Comparison of ENCODE assay signal across 9 mouse cellular contexts in the genomic region with DNA sequence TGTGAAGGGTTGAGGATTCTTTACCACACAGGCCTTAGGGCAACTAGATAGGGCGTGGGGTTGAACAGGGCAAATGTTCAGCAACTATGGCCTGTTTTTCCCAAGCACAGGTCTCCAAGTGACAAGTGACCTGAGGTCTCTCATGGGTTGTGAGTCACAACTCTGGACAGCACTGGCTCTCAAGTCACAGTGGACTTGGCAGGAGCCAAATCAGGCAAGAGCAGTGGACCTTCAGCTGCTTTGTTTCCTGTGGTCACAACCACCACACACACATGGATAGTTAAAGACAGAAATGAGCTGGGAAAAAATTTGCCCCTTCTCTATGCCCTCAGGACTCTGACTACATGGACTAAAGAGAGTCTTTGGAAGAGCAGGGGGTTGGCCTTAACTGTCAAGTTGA.
DNase-seq lines count a peak whose midpoint lies in the region; ATAC-seq and TF ChIP-seq lines count a peak whose summit lies in the region.
"Had no signal": no experiment of that assay in that cellular context is flagged by ENCODE, and none has a peak within 500 bp of the region (broad histone marks: within the 10 kb centered on the region; RNA-seq: fewer than 3 reads in every experiment).

No protein-coding gene starts in this region.

- H3K79me2 ChIP-seq in liver, adult 2 months (ENCODE audit: control insufficient read depth, insufficient read depth, low read length): no peaks in the 10 kb centered on the region

- no peaks in the 10 kb centered on the region for H3K9me3 ChIP-seq in liver, embryonic 11.5 days (ENCODE audit: control insufficient read depth, low read length)
- H3K9me3 ChIP-seq in intestine, embryonic 16.5 days (ENCODE audit: control insufficient read depth, low read length): no peaks in the 10 kb centered on the region

- 91% methylated on average over 1 of the region's 1 CpGs for WGBS in liver, adult 2 months
- 85% methylated on average over 1 of the region's 1 CpGs for WGBS in liver, embryonic 11.5 days
- WGBS in intestine, embryonic 16.5 days: 97% methylated on average over 1 of the region's 1 CpGs
- WGBS in small intestine, adult 2 months: 84% methylated on average over 1 of the region's 1 CpGs

- TF ChIP-seq CTCF in liver, adult 2 months (IDR thresholded peaks at IDR 0.05; ENCODE audit: low read depth, low read length): no peak
- no peak for TF ChIP-seq CTCF in small intestine, adult 2 months (IDR thresholded peaks at IDR 0.05; ENCODE audit: extremely low read depth, insufficient read length, insufficient replicate concordance, low read depth, low read length)

- H3K4me1 ChIP-seq in liver, adult 2 months (ENCODE audit: control insufficient read depth, insufficient read depth, low read length): peaks cover 6% of the 10 kb centered on the region; the same call in 1 of the 2 replicates
- peaks cover 42% of the 10 kb centered on the region for H3K4me1 ChIP-seq in liver, embryonic 11.5 days (replicated peaks; ENCODE audit: control insufficient read depth, insufficient read depth, low read length)
- peaks cover 23% of the 10 kb centered on the region for H3K4me1 ChIP-seq in intestine, embryonic 16.5 days (ENCODE audit: control insufficient read depth, insufficient read depth, low read length)
- peaks cover 7% of the 10 kb centered on the region; the same call in 1 of the 2 replicates for H3K4me1 ChIP-seq in small intestine, adult 2 months (ENCODE audit: control insufficient read depth, insufficient read depth, insufficient read length, low read length)

- no peak for ATAC-seq in liver, embryonic 11.5 days (replicated peaks; ENCODE audit: low FRiP score)
- ATAC-seq in intestine, embryonic 16.5 days: no peak
- no peak for ATAC-seq in megakaryocyte, adult 5-6 weeks (ENCODE audit: poor library complexity, severe bottlenecking)

- peak; percentile 51 for DNase-seq in adrenal gland, postnatal 14 days
- no peak for DNase-seq in adrenal gland, postnatal 25 days
- DNase-seq in liver, adult 2 months (ENCODE audit: extremely low read depth, low read depth, low spot score): no peak
- no peak for DNase-seq in liver, embryonic 11.5 days (ENCODE audit: low spot score)
- no peak for DNase-seq in cerebellum, postnatal 25 days
- DNase-seq: gastrocnemius, postnatal 10 days had no signal

- peaks cover 8% of the 10 kb centered on the region for H3K36me3 ChIP-seq in liver, adult 2 months (ENCODE audit: control insufficient read depth, insufficient read depth, low read length)
- peaks cover 11% of the 10 kb centered on the region for H3K36me3 ChIP-seq in liver, embryonic 11.5 days (ENCODE audit: control insufficient read depth, insufficient read depth, low read length)
- H3K36me3 ChIP-seq in intestine, embryonic 16.5 days (ENCODE audit: control insufficient read depth, insufficient read depth, low read length): no peaks in the 10 kb centered on the region
- peaks cover 11% of the 10 kb centered on the region for H3K36me3 ChIP-seq in small intestine, adult 2 months (ENCODE audit: control insufficient read depth, insufficient read depth, low read length)

- H3K9ac ChIP-seq in liver, adult 2 months (ENCODE audit: low read depth, low read length): no peak overlapping the region
- H3K9ac ChIP-seq in liver, embryonic 11.5 days (ENCODE audit: low read depth, low read length): no peak overlapping the region
- H3K9ac ChIP-seq in intestine, embryonic 16.5 days (ENCODE audit: low read depth, low read length): no peak overlapping the region

- no peak overlapping the region for H3K4me3 ChIP-seq in liver, adult 2 months (ENCODE audit: insufficient read depth, low read depth, low read length)
- H3K4me3 ChIP-seq in liver, embryonic 11.5 days (ENCODE audit: low read depth, low read length): no peak overlapping the region
- no peak overlapping the region for H3K4me3 ChIP-seq in intestine, embryonic 16.5 days (ENCODE audit: low read length)
- H3K4me3 ChIP-seq in small intestine, adult 2 months (ENCODE audit: low read depth, low read length): no peak overlapping the region

- H3K27me3 ChIP-seq in liver, adult 2 months (ENCODE audit: control insufficient read depth, insufficient read depth, low read length): no peaks in the 10 kb centered on the region
- H3K27me3 ChIP-seq in liver, embryonic 11.5 days (replicated peaks; ENCODE audit: control insufficient read depth, insufficient read depth, low read length): no peaks in the 10 kb centered on the region
- H3K27me3 ChIP-seq in intestine, embryonic 16.5 days (replicated peaks; ENCODE audit: control insufficient read depth, insufficient read depth, low read length): no peaks in the 10 kb centered on the region
- no peaks in the 10 kb centered on the region for H3K27me3 ChIP-seq in small intestine, adult 2 months (ENCODE audit: control insufficient read depth, insufficient read depth, low read length)

- peak overlapping the region; percentile 0; the same call in 1 of the 2 replicates for H3K27ac ChIP-seq in liver, adult 2 months (replicated peaks; ENCODE audit: insufficient read depth, low read depth, low read length)
- no peak overlapping the region for H3K27ac ChIP-seq in liver, embryonic 11.5 days (ENCODE audit: low read depth, low read length)
- H3K27ac ChIP-seq in intestine, embryonic 16.5 days (ENCODE audit: low read length): peak overlapping the region; percentile 81
- H3K27ac ChIP-seq in small intestine, adult 2 months (ENCODE audit: insufficient read depth, low read depth, low read length): peak overlapping the region; percentile 37; the same call in 1 of the 2 replicates

- no peak for TF ChIP-seq POLR2A in liver, adult 2 months (IDR thresholded peaks at IDR 0.05; ENCODE audit: extremely low read depth, insufficient read depth, low read length)
- TF ChIP-seq POLR2A in small intestine, adult 2 months (IDR thresholded peaks at IDR 0.05; ENCODE audit: low read depth, low read length): no peak

- no peak overlapping the region for H3K4me2 ChIP-seq in liver, embryonic 11.5 days
- no peak overlapping the region for H3K4me2 ChIP-seq in intestine, embryonic 16.5 days (ENCODE audit: low read depth, low read length)
